In genomic region chr4:117123546-117124217, GRCm38 (mm10) we compare ENCODE assay signal across 1 mouse cellular context.
TF ChIP-seq lines count a peak whose summit lies in the region.

No protein-coding gene starts in this region.

TF ChIP-seq in CH12.LX, 34 proteins besides CTCF, POLR2A, EP300 and RAD21 (continued from another document):
- TF ChIP-seq JUN (IDR thresholded peaks at IDR 0.05; ENCODE audit: insufficient read depth, low read depth, low read length), result no peak
- TF ChIP-seq E2F4 (IDR thresholded peaks at IDR 0.05; ENCODE audit: insufficient replicate concordance, low read depth, low read length), result no peak
- peak; percentile 45 for TF ChIP-seq UBTF (IDR thresholded peaks at IDR 0.05; ENCODE audit: low read depth, low read length)
- TF ChIP-seq BHLHE40 (IDR thresholded peaks at IDR 0.05; ENCODE audit: low read depth, low read length), result 0 out of 2 replicates have a peak, but pooled peaks have one; percentile 26
- no peak for TF ChIP-seq JUND (conservative IDR thresholded peaks at IDR 0.05; ENCODE audit: low read depth, low read length)
- no peak for TF ChIP-seq SMC3 (IDR thresholded peaks at IDR 0.05; ENCODE audit: low read depth, low read length)
- TF ChIP-seq TBP (conservative IDR thresholded peaks at IDR 0.05; ENCODE audit: low read depth, low read length), result no peak
- peak; percentile 34; the same call in 1 of the 2 replicates for TF ChIP-seq NRF1 (IDR thresholded peaks at IDR 0.05; ENCODE audit: low read depth, low read length)
- no peak for TF ChIP-seq ZMIZ1 (IDR thresholded peaks at IDR 0.05; ENCODE audit: low read depth, low read length)
- TF ChIP-seq PAX5 (IDR thresholded peaks at IDR 0.05; ENCODE audit: low read length), result no peak
- TF ChIP-seq HCFC1 (IDR thresholded peaks at IDR 0.05; ENCODE audit: low read depth, low read length), result no peak
- peak; percentile 84; the same call in 1 of the 2 replicates for TF ChIP-seq MAZ (IDR thresholded peaks at IDR 0.05; ENCODE audit: low read depth, low read length)
- peak; percentile 61; the same call in 1 of the 2 replicates for TF ChIP-seq SIN3A (IDR thresholded peaks at IDR 0.05; ENCODE audit: low read length)
- peak; percentile 75 for TF ChIP-seq TCF12 (IDR thresholded peaks at IDR 0.05; ENCODE audit: low read depth, low read length)
- TF ChIP-seq ELF1 (IDR thresholded peaks at IDR 0.05; ENCODE audit: low read depth, low read length), result no peak
- peak; percentile 53; the same call in 1 of the 2 replicates for TF ChIP-seq NELFE (IDR thresholded peaks at IDR 0.05; ENCODE audit: low read depth, low read length)
- TF ChIP-seq KAT2A (IDR thresholded peaks at IDR 0.05; ENCODE audit: insufficient replicate concordance, low read length), result no peak
- TF ChIP-seq MYC (IDR thresholded peaks at IDR 0.05; ENCODE audit: low read depth, low read length), result 0 out of 2 replicates have a peak, but pooled peaks have one; percentile 16
- TF ChIP-seq GABPA (IDR thresholded peaks at IDR 0.05; ENCODE audit: insufficient replicate concordance, low read depth, low read length), result no peak
- peak; percentile 22; the same call in 1 of the 2 replicates for TF ChIP-seq MAFK (IDR thresholded peaks at IDR 0.05; ENCODE audit: insufficient replicate concordance, low read length)
- 0 out of 2 replicates have a peak, but pooled peaks have one; percentile 8 for TF ChIP-seq IRF4 (IDR thresholded peaks at IDR 0.05; ENCODE audit: low read depth, low read length)
TF ChIP-seq in CH12.LX: peak in this region for 11.
